Mouse (Mus musculus) neural tube, embryonic 14.5 days (tissue): ENCODE measurements around the gene Ptger1. TPM values are rescaled to one million over a fixed set of nuclear protein-coding genes. Genes with fewer than 3 reads are reported as not detected.

Experiments used
- ATAC-seq: fragments of 200-750 bp; cut with Nextera tagmentation; 2 replicates; pipeline ENCODE4 v1.8.0; 2017; ENCODE audit warnings: low read depth, mild to moderate bottlenecking, moderate TSS enrichment, moderate library complexity
- H3K27ac ChIP-seq: fragments of 300-500 bp; sonication (generic); 2 replicates; pipeline ENCODE4 v1.5.1; 2014; ENCODE audit warnings: low read depth, mild to moderate bottlenecking, control low read depth, low read length, moderate library complexity, mixed read lengths
- H3K27me3 ChIP-seq: fragments of 300-500 bp; sonication (generic); 2 replicates; pipeline ENCODE4 v1.6.1; 2014; ENCODE audit warnings: low read length; ENCODE audit not compliant: control insufficient read depth, insufficient read depth
- H3K36me3 ChIP-seq: fragments of 300-500 bp; sonication (generic); 2 replicates; pipeline ENCODE4 v1.6.1; 2014; ENCODE audit warnings: low read length, mixed read lengths; ENCODE audit not compliant: control insufficient read depth, insufficient read depth
- H3K4me1 ChIP-seq: fragments of 300-500 bp; sonication (generic); 2 replicates; pipeline ENCODE4 v1.6.1; 2014; ENCODE audit warnings: low read length; ENCODE audit not compliant: control insufficient read depth, insufficient read depth
- H3K4me2 ChIP-seq: fragments of 300-500 bp; sonication (generic); 2 replicates; pipeline ENCODE4 v1.6.1; 2014; ENCODE audit warnings: mild to moderate bottlenecking, low read depth, low read length, control low read depth
- H3K4me3 ChIP-seq: fragments of 300-500 bp; sonication (generic); 2 replicates; pipeline ENCODE4 v1.5.1; 2014; ENCODE audit warnings: low read depth, low read length, control low read depth, mixed read lengths
- H3K9ac ChIP-seq: fragments of 300-500 bp; sonication (generic); replicated peaks from 2 replicates; pipeline ENCODE4 v1.6.1; 2014; ENCODE audit warnings: low read depth, mild to moderate bottlenecking, control low read depth, low read length, mixed read lengths
- H3K9me3 ChIP-seq: fragments of 300-500 bp; sonication (generic); 2 replicates; pipeline ENCODE4 v1.6.1; 2016; ENCODE audit warnings: low read length; ENCODE audit not compliant: control insufficient read depth
- WGBS: fragments of 180-500 bp; shearing (Covaris S2); extraction: QIAGEN DNeasy Blood & Tissue Kit; methylation state at CpG from one replicate; pipeline ENCODE4 v1.1.7; 2014; 5-methylcytosine and 5-hydroxymethylcytosine counted together
- polyA plus RNA-seq: library from polyadenylated mRNA; unstranded; fragments of >200 nt; fragmentation: Nextera tagmentation; extraction: Ambion mirVana; gene quantifications from 2 replicates; pipeline ENCODE4 v1.2.1, GENCODE M21; 2014

Gene Ptger1
- polyA plus RNA-seq, 1 experiment from 2014 or later: 1.4 TPM

DNA sequence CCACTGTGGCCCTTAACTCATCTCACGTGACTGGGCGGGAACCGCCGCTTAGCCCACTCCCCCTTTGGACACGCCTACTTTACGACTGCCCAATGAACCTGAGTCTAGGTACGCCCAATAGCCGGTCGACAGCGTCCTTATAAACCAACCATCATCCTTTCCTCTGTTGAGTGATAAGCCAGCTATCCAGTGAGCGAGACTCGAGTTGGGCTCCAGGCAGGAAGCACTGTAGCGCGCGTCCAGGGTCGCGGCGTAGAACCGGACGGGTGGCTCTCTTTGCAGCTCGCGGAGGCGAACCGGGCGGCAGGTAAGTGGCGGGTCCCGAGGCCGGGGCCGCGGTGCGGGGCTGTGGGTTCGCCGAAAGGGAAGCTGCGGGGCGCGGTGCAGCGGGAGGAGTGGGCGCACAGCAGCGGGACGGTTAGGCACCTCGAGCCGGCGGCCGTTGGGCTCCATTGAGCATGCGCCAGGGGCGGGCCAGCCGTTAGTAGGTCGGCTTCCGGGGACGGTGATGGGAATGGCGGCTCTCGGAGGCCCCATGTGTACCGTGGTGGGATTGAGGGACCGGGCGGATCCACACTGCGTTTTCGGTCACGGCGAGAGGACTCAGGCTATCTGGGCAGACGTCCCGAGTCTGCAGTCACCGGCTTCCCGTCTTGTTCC, 48.7 kb downstream of the Ptger1 start, which contains the start of gene Ddx39:
Gene Ddx39, plus strand, starts transcription at position 147 of the 660 bp plus-strand sequence.
- WGBS: under 1% methylated on average over 63 of the region's 63 CpGs
- Histone ChIP-seq H3K9me3 (no peaks in the 10 kb centered on the region), H3K27ac (peak within 1 kb of the TSS; percentile 85), H3K9ac (peak within 1 kb of the TSS; percentile 69), H3K4me3 (peak within 1 kb of the TSS; percentile 70), H3K36me3 (peaks cover 5% of the 10 kb centered on the region; the same call in 1 of the 2 replicates), H3K4me2 (peak within 1 kb of the TSS; percentile 79), H3K4me1 (peaks cover 16% of the 10 kb centered on the region; the same call in 1 of the 2 replicates), H3K27me3 (no peaks in the 10 kb centered on the region)
- ATAC-seq: peak; percentile 100

DNA sequence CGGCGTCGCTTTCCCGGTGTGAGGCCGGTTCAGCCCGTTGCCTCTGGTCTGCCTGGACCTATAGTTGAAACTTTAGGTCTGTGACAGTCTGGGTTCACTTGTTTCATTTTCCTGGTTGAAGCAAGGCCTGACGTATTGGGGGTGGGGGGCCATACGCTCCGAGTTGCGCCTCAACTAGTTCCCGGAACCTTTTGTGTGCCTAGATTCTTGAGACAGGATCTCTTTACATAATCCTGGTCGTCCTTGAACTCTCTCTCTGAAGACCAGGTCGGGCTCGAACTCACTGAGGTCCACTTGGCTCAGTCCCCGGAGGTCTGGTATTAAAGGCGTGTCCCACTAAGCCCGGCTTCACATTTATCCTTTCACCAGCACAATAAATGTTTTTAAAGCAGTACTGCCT, 49.3 kb downstream of the Ptger1 start:
- 1% methylated on average over 17 of the region's 17 CpGs for WGBS

DNA sequence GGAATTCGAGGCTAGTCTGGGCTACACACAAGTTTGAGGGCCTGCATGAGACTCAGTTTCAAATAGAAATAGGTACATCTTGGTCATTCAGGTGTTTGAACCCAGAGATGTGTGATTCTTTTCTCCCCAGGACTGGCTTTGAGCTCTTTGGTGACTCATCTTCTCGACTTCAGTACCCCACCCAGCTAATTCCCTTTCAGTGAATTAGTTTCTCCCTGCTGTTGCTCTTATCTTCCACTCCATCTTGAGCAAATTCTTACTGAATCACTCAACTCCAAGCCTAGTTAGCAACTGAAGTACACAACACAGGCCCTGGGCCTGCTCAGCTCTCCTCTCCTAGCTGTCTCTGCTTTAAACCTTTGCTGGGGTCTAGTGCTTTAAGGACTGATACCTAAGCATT, 50.1 kb downstream of the Ptger1 start:
- H3K4me1 ChIP-seq: peaks cover 16% of the 10 kb centered on the region; the same call in 1 of the 2 replicates
- no peaks in the 10 kb centered on the region for H3K9me3 ChIP-seq
- peak overlapping the region; percentile 70; the same call in 1 of the 2 replicates for H3K4me3 ChIP-seq
- no peak overlapping the region for H3K27ac ChIP-seq
- no peak overlapping the region for H3K9ac ChIP-seq
- H3K36me3 ChIP-seq: peaks cover 19% of the 10 kb centered on the region
- 70% methylated on average over 2 of the region's 2 CpGs for WGBS
- peak overlapping the region; percentile 79; the same call in 1 of the 2 replicates for H3K4me2 ChIP-seq
- H3K27me3 ChIP-seq: no peaks in the 10 kb centered on the region
- no peak for ATAC-seq

More for the DNA sequence above, 49.3 kb downstream of the Ptger1 start:
- peak overlapping the region; percentile 79 for H3K4me2 ChIP-seq
- peak overlapping the region; percentile 69 for H3K9ac ChIP-seq
- H3K36me3 ChIP-seq: peaks cover 11% of the 10 kb centered on the region
- H3K9me3 ChIP-seq: no peaks in the 10 kb centered on the region
- H3K4me1 ChIP-seq: peaks cover 16% of the 10 kb centered on the region; the same call in 1 of the 2 replicates
- peak overlapping the region; percentile 70 for H3K4me3 ChIP-seq
- ATAC-seq: no peak
- peak overlapping the region; percentile 85 for H3K27ac ChIP-seq
- no peaks in the 10 kb centered on the region for H3K27me3 ChIP-seq

DNA sequence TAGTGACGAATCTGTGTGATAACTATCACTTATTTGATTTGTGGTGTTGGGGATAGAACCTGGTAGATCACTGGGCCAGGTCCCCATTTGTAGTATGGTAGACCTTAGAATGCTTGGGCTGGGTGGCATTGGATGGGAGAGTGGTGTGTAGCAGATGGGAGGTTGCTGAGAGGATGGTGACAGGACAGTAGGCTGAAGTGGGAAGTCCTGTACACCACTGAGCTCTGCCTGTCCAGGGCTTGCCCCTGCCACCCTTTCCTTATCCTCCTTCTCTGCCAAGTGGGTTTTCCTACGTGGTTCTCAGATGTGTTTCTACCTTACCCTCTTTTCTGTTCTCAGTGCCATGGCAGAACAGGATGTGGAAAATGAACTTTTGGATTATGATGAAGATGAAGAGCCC, 52.6 kb downstream of the Ptger1 start:
- Histone ChIP-seq H3K36me3 (peaks cover 43% of the 10 kb centered on the region), H3K27me3 (no peaks in the 10 kb centered on the region), H3K9me3 (no peaks in the 10 kb centered on the region), H3K9ac (no peak overlapping the region), H3K4me1 (peaks cover 16% of the 10 kb centered on the region; the same call in 1 of the 2 replicates), H3K4me3 (no peak overlapping the region), H3K4me2 (no peak overlapping the region), H3K27ac (no peak overlapping the region)
- no peak for ATAC-seq
- 86% methylated on average over 2 of the region's 2 CpGs for WGBS

DNA sequence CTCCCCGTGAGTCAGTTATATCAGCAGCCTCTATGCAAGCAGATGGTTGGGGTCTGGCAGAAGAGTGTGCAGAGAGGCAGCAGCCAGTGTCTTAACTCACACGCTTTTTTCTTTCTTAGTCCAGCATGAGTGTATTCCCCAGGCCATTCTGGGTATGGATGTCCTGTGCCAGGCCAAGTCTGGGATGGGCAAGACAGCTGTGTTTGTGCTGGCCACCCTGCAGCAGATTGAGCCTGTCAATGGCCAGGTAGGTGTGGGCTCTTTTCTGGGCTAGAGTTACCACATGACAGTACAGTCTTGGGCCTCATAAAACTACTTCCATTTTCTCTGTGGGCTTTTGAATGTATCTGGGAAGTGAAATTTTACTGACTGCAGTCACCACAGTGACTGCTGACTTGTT, 53.2 kb downstream of the Ptger1 start:
- WGBS: 86% methylated on average over 2 of the region's 2 CpGs
- H3K9ac ChIP-seq: no peak overlapping the region
- no peak overlapping the region for H3K27ac ChIP-seq
- peaks cover 50% of the 10 kb centered on the region for H3K36me3 ChIP-seq
- H3K4me2 ChIP-seq: no peak overlapping the region
- H3K27me3 ChIP-seq: no peaks in the 10 kb centered on the region
- H3K4me3 ChIP-seq: no peak overlapping the region
- ATAC-seq: no peak
- H3K4me1 ChIP-seq: peaks cover 16% of the 10 kb centered on the region; the same call in 1 of the 2 replicates
- no peaks in the 10 kb centered on the region for H3K9me3 ChIP-seq

DNA sequence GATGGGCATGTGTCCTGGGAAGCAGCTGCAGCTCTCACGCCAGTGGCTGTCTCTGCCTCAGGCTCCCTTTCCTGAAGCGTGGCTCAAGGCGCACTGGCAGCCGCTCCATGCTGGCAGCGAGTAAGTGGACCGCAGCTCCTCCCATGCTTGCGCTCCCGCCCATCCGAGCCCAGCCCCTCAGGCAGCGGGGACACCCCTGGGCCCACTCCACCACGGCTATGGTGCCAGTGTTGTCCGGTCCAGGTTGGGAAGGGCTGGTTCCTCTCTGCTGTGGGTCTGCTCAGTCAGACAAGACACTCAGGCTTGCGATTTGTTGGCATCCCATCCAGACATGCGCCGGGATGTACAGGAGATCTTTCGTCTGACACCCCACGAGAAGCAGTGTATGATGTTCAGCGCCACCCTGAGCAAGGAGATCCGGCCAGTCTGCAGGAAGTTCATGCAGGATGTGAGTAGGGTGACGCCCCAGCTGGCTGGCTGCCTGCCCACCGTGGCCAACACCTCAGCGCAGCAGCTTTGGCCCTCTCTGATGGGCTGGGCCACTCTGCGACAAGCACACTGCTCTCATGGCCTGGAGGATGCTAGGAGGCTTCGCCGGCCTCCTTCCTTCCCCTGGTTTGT, 55.0 kb downstream of the Ptger1 start:
- Histone ChIP-seq H3K9me3 (no peaks in the 10 kb centered on the region), H3K36me3 (peaks cover 58% of the 10 kb centered on the region), H3K27ac (no peak overlapping the region), H3K4me2 (no peak overlapping the region), H3K9ac (no peak overlapping the region), H3K4me1 (peaks cover 9% of the 10 kb centered on the region; the same call in 1 of the 2 replicates), H3K27me3 (no peaks in the 10 kb centered on the region), H3K4me3 (no peak overlapping the region)
- WGBS: 92% methylated on average over 24 of the region's 25 CpGs
- no peak for ATAC-seq

Other genes with a start within 250 kb of the Ptger1 start
- 269 and 301 TPM in 2 replicates for gene Scoc, start 208.3 kb upstream of the Ptger1 start, polyA plus RNA-seq
- gene Olfr370, start 130.9 kb upstream of the Ptger1 start, polyA plus RNA-seq: not detected in 2 replicates
- gene Ndufb7, start 100.0 kb upstream of the Ptger1 start, polyA plus RNA-seq: 348 and 353 TPM in 2 replicates
- 1,479 and 1,754 TPM in 2 replicates for gene Tecr, start 58.7 kb upstream of the Ptger1 start, polyA plus RNA-seq
- 54.3 and 55.2 TPM in 2 replicates for gene Dnajb1, start 58.5 kb upstream of the Ptger1 start, polyA plus RNA-seq
- 90.2 and 104 TPM in 2 replicates for gene Gipc1, start 14.0 kb upstream of the Ptger1 start, polyA plus RNA-seq
- gene Pkn1, start 32.5 kb downstream of the Ptger1 start, polyA plus RNA-seq: 25.1 and 27.7 TPM in 2 replicates
- gene Ddx39, start 48.5 kb downstream of the Ptger1 start, polyA plus RNA-seq: 82.6 and 83.3 TPM in 2 replicates
- 8.8 and 13.5 TPM in 2 replicates for gene Adgre5, start 74.6 kb downstream of the Ptger1 start, polyA plus RNA-seq
- 60.8 and 75.0 TPM in 2 replicates for gene Adgrl1, start 233.4 kb downstream of the Ptger1 start, polyA plus RNA-seq